Mouse (Mus musculus): Measurements from ENCODE around the gene Hist2h3c2. TPM values are rescaled to one million over a fixed set of nuclear protein-coding genes. Genes with fewer than 3 reads are reported as not detected.
"Not testable (repeated sequence)": the region's sequence is repeated elsewhere in the genome, so short reads cannot be mapped to it uniquely, and the experiment has no call there.

Hist2h3c2 gene
- polyA plus RNA-seq, 1 experiment = 17.3 TPM

- 0 out of 2 replicates have a peak, but pooled peaks cover 3% of the 10 kb centered on the region for H3K4me1 ChIP-seq (ENCODE audit: control insufficient read depth, insufficient read depth, low read length)
- 47% methylated on average over 2 of the region's 2 CpGs for WGBS
- H3K4me3 ChIP-seq (replicated peaks; ENCODE audit: extremely low read depth, low read depth, low read length) = no peak overlapping the region
- DNase-seq = no peak
- TF ChIP-seq CTCF (IDR thresholded peaks at IDR 0.05; ENCODE audit: insufficient read depth, low read length) (no peak), POLR2A (IDR thresholded peaks at IDR 0.05; ENCODE audit: borderline replicate concordance, extremely low read depth, low read depth, low read length) (no peak)
Measured at GRCm38 (mm10) chr3:96199731-96200130, 39.2 kb downstream of the Hist2h3c2 start.

DNA sequence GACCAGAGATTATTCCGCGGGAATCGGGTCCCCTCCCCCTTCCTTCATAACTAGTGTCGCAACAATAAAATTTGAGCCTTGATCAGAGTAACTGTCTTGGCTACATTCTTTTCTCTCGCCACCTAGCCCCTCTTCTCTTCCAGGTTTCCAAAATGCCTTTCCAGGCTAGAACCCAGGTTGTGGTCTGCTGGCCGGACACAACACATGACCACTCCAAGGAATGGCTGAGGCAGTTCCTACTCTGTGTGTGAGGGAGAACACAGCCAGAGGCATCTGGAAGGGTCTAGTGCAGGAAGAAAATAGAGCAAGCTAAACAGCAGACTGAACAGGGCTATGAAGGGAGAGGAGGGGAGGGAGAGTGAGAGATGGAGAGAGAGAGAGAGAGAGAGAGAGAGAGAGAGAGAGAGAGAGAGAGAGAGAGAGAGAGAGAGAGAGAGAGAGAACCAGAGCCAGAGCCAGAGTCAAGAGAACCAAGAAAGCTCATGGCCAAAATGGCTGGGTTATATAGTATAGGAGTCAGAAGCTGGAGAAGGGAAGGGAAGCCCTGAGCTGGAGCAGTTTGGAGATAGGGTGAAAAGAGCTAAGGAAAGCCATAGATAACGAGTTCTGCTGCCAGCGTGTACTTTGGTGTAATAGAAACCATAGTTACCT, 40.2 kb downstream of the Hist2h3c2 start:
- not testable (repeated sequence) for DNase-seq; H3K4me1 ChIP-seq (ENCODE audit: control insufficient read depth, insufficient read depth, low read length); H3K4me3 ChIP-seq (replicated peaks; ENCODE audit: extremely low read depth, low read depth, low read length)
- 27% methylated on average over 8 of the region's 8 CpGs for WGBS

DNA sequence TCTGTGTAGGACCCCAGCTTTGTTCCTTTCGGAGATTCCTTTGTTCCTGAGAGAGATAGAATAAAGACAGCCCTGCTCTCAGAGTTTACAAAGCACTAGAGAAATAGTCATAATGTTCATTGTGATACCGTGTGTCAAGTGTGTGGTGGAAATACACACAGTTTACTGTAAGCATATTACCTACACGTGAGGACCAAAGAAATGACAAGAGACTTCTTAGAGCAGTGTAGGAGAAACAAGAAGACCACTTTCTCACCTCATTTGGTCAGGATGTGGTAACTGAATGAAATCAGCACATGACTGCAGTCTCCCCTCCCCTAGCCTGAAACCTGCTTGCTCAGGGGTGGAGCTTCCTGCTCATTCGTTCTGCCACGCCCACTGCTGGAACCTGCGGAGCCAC, 40.7 kb downstream of the Hist2h3c2 start:
- DNase-seq = no peak
- H3K4me3 ChIP-seq (replicated peaks; ENCODE audit: extremely low read depth, low read depth, low read length) = peak overlapping the region; percentile 44
- no peak for TF ChIP-seq POLR2A (IDR thresholded peaks at IDR 0.05; ENCODE audit: borderline replicate concordance, extremely low read depth, low read depth, low read length)
- no peak for TF ChIP-seq CTCF (IDR thresholded peaks at IDR 0.05; ENCODE audit: insufficient read depth, low read length)
- H3K4me1 ChIP-seq (ENCODE audit: control insufficient read depth, insufficient read depth, low read length) = 0 out of 2 replicates have a peak, but pooled peaks cover 3% of the 10 kb centered on the region
- 4% methylated on average over 6 of the region's 6 CpGs for WGBS

- peak overlapping the region; percentile 76 for H3K4me3 ChIP-seq (replicated peaks; ENCODE audit: extremely low read depth, low read depth, low read length)
- peak; percentile 82 for DNase-seq
- WGBS = under 1% methylated on average over 50 of the region's 50 CpGs
- TF ChIP-seq POLR2A (IDR thresholded peaks at IDR 0.05; ENCODE audit: borderline replicate concordance, extremely low read depth, low read depth, low read length) (peak; percentile 97), CTCF (IDR thresholded peaks at IDR 0.05; ENCODE audit: insufficient read depth, low read length) (no peak)
- H3K4me1 ChIP-seq (ENCODE audit: control insufficient read depth, insufficient read depth, low read length) = 0 out of 2 replicates have a peak, but pooled peaks cover 3% of the 10 kb centered on the region
Measured at GRCm38 (mm10) chr3:96197129-96197749, 41.7 kb downstream of the Hist2h3c2 start.

DNA sequence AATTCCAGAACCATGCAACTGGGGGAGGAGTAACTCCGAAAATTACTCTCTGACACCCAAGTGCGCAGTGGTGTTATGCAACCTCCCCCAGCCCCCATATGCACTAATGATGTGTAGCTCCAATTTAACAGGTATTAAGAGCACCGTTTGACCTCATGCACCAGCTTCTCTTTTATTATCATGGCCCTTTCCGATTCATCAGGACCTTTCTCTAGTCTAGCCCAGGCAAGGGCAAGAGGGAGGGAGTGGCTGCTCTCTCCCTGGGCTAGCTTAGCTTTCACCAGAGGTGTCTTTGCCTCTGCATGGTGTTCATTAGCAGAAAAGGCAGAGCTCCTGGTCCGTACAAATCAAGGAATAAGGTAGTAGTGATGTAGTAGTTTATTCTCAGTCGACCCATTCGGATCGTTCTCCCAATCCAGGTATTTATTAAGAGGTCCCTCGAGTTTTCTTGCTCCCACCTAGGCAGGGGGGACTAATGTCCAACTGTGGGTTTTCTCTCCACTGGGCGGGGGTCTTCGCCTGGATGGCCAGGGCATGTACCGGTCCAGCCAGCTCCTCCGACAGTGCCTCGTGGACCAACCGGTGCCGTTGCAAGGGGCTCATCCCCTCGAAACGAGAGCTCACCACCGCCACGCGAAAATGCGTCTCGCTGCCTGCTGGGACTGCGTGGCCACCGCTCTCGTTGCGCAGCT, 42.3 kb downstream of the Hist2h3c2 start:
- TF ChIP-seq CTCF (IDR thresholded peaks at IDR 0.05; ENCODE audit: insufficient read depth, low read length) (no peak), POLR2A (IDR thresholded peaks at IDR 0.05; ENCODE audit: borderline replicate concordance, extremely low read depth, low read depth, low read length) (no peak)
- no peak for DNase-seq
- peak overlapping the region; percentile 76 for H3K4me3 ChIP-seq (replicated peaks; ENCODE audit: extremely low read depth, low read depth, low read length)
- 0 out of 2 replicates have a peak, but pooled peaks cover 3% of the 10 kb centered on the region for H3K4me1 ChIP-seq (ENCODE audit: control insufficient read depth, insufficient read depth, low read length)
- WGBS = 17% methylated on average over 27 of the region's 27 CpGs

GRCm38 (mm10) chr3:96195616-96196313, 43.2 kb downstream of the Hist2h3c2 start:
- Histone ChIP-seq H3K4me3 (replicated peaks; ENCODE audit: extremely low read depth, low read depth, low read length) (no peak overlapping the region), H3K4me1 (ENCODE audit: control insufficient read depth, insufficient read depth, low read length) (0 out of 2 replicates have a peak, but pooled peaks cover 3% of the 10 kb centered on the region)
- no peak for DNase-seq
- TF ChIP-seq POLR2A (IDR thresholded peaks at IDR 0.05; ENCODE audit: borderline replicate concordance, extremely low read depth, low read depth, low read length) = no peak
- TF ChIP-seq CTCF (IDR thresholded peaks at IDR 0.05; ENCODE audit: insufficient read depth, low read length) = no peak
- 92% methylated on average over 11 of the region's 11 CpGs for WGBS

GRCm38 (mm10) chr3:96194966-96195365, 44.0 kb downstream of the Hist2h3c2 start:
- WGBS = 78% methylated on average over 10 of the region's 10 CpGs
- H3K4me1 ChIP-seq (ENCODE audit: control insufficient read depth, insufficient read depth, low read length) = 0 out of 2 replicates have a peak, but pooled peaks cover 3% of the 10 kb centered on the region
- H3K4me3 ChIP-seq (replicated peaks; ENCODE audit: extremely low read depth, low read depth, low read length) = no peak overlapping the region
- TF ChIP-seq POLR2A (IDR thresholded peaks at IDR 0.05; ENCODE audit: borderline replicate concordance, extremely low read depth, low read depth, low read length) (no peak), CTCF (IDR thresholded peaks at IDR 0.05; ENCODE audit: insufficient read depth, low read length) (no peak)
- no peak for DNase-seq

DNA sequence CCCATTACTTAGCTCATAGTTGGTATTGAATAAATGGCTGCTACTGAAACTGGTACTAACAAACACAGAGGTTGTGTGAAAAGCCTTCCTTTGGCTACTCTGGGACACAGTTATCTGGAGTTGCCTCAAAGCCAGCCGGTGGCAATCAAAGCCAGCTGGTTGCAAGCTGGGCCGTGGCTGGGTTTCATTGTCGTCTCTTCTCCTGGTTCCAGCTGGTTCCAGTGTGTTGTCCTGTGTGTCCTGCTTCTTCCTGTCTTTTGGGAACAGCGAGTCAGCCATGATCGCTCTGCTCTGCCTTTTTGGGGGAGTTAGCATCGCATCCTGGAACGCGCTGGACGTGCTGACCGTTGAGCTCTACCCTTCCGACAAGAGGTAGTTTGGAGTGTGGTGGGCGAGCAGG, 46.0 kb downstream of the Hist2h3c2 start:
- no peak for TF ChIP-seq CTCF (IDR thresholded peaks at IDR 0.05; ENCODE audit: insufficient read depth, low read length)
- no peak for TF ChIP-seq POLR2A (IDR thresholded peaks at IDR 0.05; ENCODE audit: borderline replicate concordance, extremely low read depth, low read depth, low read length)
- H3K4me1 ChIP-seq (ENCODE audit: control insufficient read depth, insufficient read depth, low read length) = 0 out of 2 replicates have a peak, but pooled peaks cover 2% of the 10 kb centered on the region
- WGBS = 62% methylated on average over 12 of the region's 12 CpGs
- peak overlapping the region; percentile 8 for H3K4me3 ChIP-seq (replicated peaks; ENCODE audit: extremely low read depth, low read depth, low read length)
- DNase-seq = no peak

Other genes starting within 250 kb of the Hist2h3c2 start
- gene Plekho1, start 243.1 kb downstream of the Hist2h3c2 start, polyA plus RNA-seq (2012; rRNA removed) = 55.7 and 82.7 TPM in 2 replicates
- 3.6 and 4.7 TPM in 2 replicates for gene Vps45, start 180.7 kb downstream of the Hist2h3c2 start, polyA plus RNA-seq (2012; rRNA removed)
- 25.6 and 38.7 TPM in 2 replicates for gene Otud7b, start 134.6 kb downstream of the Hist2h3c2 start, polyA plus RNA-seq (2012; rRNA removed)
- 8.0 and 10.5 TPM in 2 replicates for gene Mtmr11, start 77.1 kb downstream of the Hist2h3c2 start, polyA plus RNA-seq (2012; rRNA removed)
- gene Sf3b4, start 66.8 kb downstream of the Hist2h3c2 start, polyA plus RNA-seq (2012; rRNA removed) = 66.2 and 71.6 TPM in 2 replicates
- 1.5 and 1.6 TPM in 2 replicates for gene Sv2a, start 58.0 kb downstream of the Hist2h3c2 start, polyA plus RNA-seq (2012; rRNA removed)
- 61.3 and 70.4 TPM in 2 replicates for gene Bola1, start 19.4 kb downstream of the Hist2h3c2 start, polyA plus RNA-seq (2012; rRNA removed)
- gene Hist2h2ab, start 19.3 kb downstream of the Hist2h3c2 start, polyA plus RNA-seq (2012; rRNA removed) = 1.2 and 2.7 TPM in 2 replicates
- 6.0 and 7.1 TPM in 2 replicates for gene Hist2h2ac, start 18.2 kb downstream of the Hist2h3c2 start, polyA plus RNA-seq (2012; rRNA removed)
- 4.2 and 6.2 TPM in 2 replicates for gene Hist2h2be, start 18.0 kb downstream of the Hist2h3c2 start, polyA plus RNA-seq (2012; rRNA removed)
- 38.5 and 132 TPM in 2 replicates for gene Hist2h2aa2, start 1.1 kb upstream of the Hist2h3c2 start, polyA plus RNA-seq (2012; rRNA removed)
- 203 and 266 TPM in 2 replicates for gene Hist2h2aa1, start 6.4 kb upstream of the Hist2h3c2 start, polyA plus RNA-seq (2012; rRNA removed)
- gene Hist2h3c1, start 7.6 kb upstream of the Hist2h3c2 start, polyA plus RNA-seq (2012; rRNA removed) = not detected in 2 replicates
- 5.1 and 5.6 TPM in 2 replicates for gene Hist2h4, start 24.2 kb upstream of the Hist2h3c2 start, polyA plus RNA-seq (2012; rRNA removed)
- gene Hist2h3b, start 29.5 kb upstream of the Hist2h3c2 start, polyA plus RNA-seq (2012; rRNA removed) = 33.2 and 40.7 TPM in 2 replicates
- gene Hist2h2bb, start 30.6 kb upstream of the Hist2h3c2 start, polyA plus RNA-seq (2012; rRNA removed) = 1.1 and 1.8 TPM in 2 replicates
- gene Fcgr1, start 54.8 kb upstream of the Hist2h3c2 start, polyA plus RNA-seq (2012; rRNA removed) = 2.9 and 3.6 TPM in 2 replicates
- gene BC107364, start 213.2 kb upstream of the Hist2h3c2 start, polyA plus RNA-seq (2012; rRNA removed) = not detected in 2 replicates

Data from lung, adult 2 months (tissue).